In genomic region chr7:36519027-36519426, GRCm38 (mm10) we compare ENCODE assay signal across 28 mouse cellular contexts.
"Had no signal": no experiment of that assay in that cellular context is flagged by ENCODE, and none has a peak within 500 bp of the region (broad histone marks: within the 10 kb centered on the region; RNA-seq: fewer than 3 reads in every experiment).

No protein-coding gene starts in this region.

- H3K4me2 ChIP-seq: embryonic facial prominence, embryonic 12.5 days; embryonic facial prominence, embryonic 13.5 days; embryonic facial prominence, embryonic 15.5 days; forebrain, embryonic 12.5 days; forebrain, embryonic 13.5 days; forebrain, embryonic 15.5 days had no signal

- DNase-seq: cerebellum, adult 2 months; cerebellum, adult 8-10 months; cerebellum, adult 9-10 months; cerebellum, adult 9-11 months; cerebellum, postnatal 10 days; cerebellum, postnatal 14 days; cerebellum, postnatal 25 days; cerebellum, postnatal 36 days; embryo, embryonic 11 days; forebrain, postnatal 0 days; gastrocnemius, adult 2 months; gastrocnemius, postnatal 10 days; gastrocnemius, postnatal 14 days; gastrocnemius, postnatal 25 days; gastrocnemius, postnatal 36 days; heart, adult 18-20 months; heart, adult 2 months had no signal

- H3K4me3 ChIP-seq: embryonic facial prominence, embryonic 10.5 days; embryonic facial prominence, embryonic 12.5 days; embryonic facial prominence, embryonic 13.5 days; embryonic facial prominence, embryonic 15.5 days; erythroblast, embryonic 14.5 days; forebrain, embryonic 10.5 days; forebrain, embryonic 12.5 days; forebrain, embryonic 13.5 days; forebrain, embryonic 15.5 days; gastrocnemius, adult 2 months; heart, adult 2 months had no signal

- H3K9me3 ChIP-seq: embryonic facial prominence, embryonic 10.5 days; embryonic facial prominence, embryonic 12.5 days; embryonic facial prominence, embryonic 13.5 days; embryonic facial prominence, embryonic 15.5 days; forebrain, embryonic 10.5 days; forebrain, embryonic 12.5 days; forebrain, embryonic 13.5 days; forebrain, embryonic 15.5 days had no signal

- H3K4me1 ChIP-seq: embryonic facial prominence, embryonic 10.5 days; embryonic facial prominence, embryonic 12.5 days; embryonic facial prominence, embryonic 13.5 days; embryonic facial prominence, embryonic 15.5 days; forebrain, embryonic 10.5 days; forebrain, embryonic 12.5 days; forebrain, embryonic 13.5 days had no signal

- H3K27ac ChIP-seq: embryonic facial prominence, embryonic 10.5 days; embryonic facial prominence, embryonic 12.5 days; embryonic facial prominence, embryonic 13.5 days; embryonic facial prominence, embryonic 15.5 days; forebrain, embryonic 10.5 days; forebrain, embryonic 12.5 days; forebrain, embryonic 13.5 days; forebrain, embryonic 15.5 days; gastrocnemius, adult 2 months; heart, adult 2 months had no signal

- H3K36me3 ChIP-seq: embryonic facial prominence, embryonic 10.5 days; embryonic facial prominence, embryonic 12.5 days; embryonic facial prominence, embryonic 13.5 days; embryonic facial prominence, embryonic 15.5 days; forebrain, embryonic 10.5 days; forebrain, embryonic 12.5 days; forebrain, embryonic 15.5 days had no signal

- H3K9ac ChIP-seq: embryonic facial prominence, embryonic 12.5 days; embryonic facial prominence, embryonic 13.5 days; embryonic facial prominence, embryonic 15.5 days; forebrain, embryonic 12.5 days; forebrain, embryonic 13.5 days; forebrain, embryonic 15.5 days; forebrain, postnatal 0 days had no signal

- ATAC-seq: forebrain, embryonic 13.5 days; forebrain, embryonic 14.5 days; forebrain, embryonic 15.5 days; forebrain, embryonic 16.5 days; forebrain, postnatal 0 days had no signal

- H3K27me3 ChIP-seq: embryonic facial prominence, embryonic 12.5 days; embryonic facial prominence, embryonic 13.5 days; embryonic facial prominence, embryonic 15.5 days; forebrain, embryonic 12.5 days; forebrain, embryonic 13.5 days; forebrain, embryonic 15.5 days had no signal
